Mouse (Mus musculus): ENCODE results near the gene Dctn5. TPM values are rescaled to one million over a fixed set of nuclear protein-coding genes. Genes with fewer than 3 reads are reported as not detected.
A peak's percentile ranks its signal among the peaks of the same experiment; 100 is the strongest.

The Dctn5 gene
- polyA plus RNA-seq, 1 experiment from 2014 or later, result 33.1 TPM

GRCm38 (mm10) chr7:122180720-122181119 is 47.9 kb downstream of the Dctn5 start:
- Histone ChIP-seq H3K9ac (replicated peaks) (no peak overlapping the region), H3K4me3 (ENCODE audit: low read depth, low read length) (no peak overlapping the region), H3K27me3 (ENCODE audit: insufficient read depth, low read length) (no peaks in the 10 kb centered on the region), H3K4me2 (ENCODE audit: low read depth, low read length) (no peak overlapping the region), H3K27ac (ENCODE audit: low read depth) (no peak overlapping the region), H3K9me3 (ENCODE audit: low read length) (no peaks in the 10 kb centered on the region), H3K4me1 (ENCODE audit: insufficient read depth) (no peaks in the 10 kb centered on the region), H3K36me3 (replicated peaks; ENCODE audit: insufficient read depth, low read length) (no peaks in the 10 kb centered on the region)
- TF ChIP-seq CTCF (IDR thresholded peaks at IDR 0.05; ENCODE audit: low read depth), result no peak
- TF ChIP-seq EP300 (IDR thresholded peaks at IDR 0.05; ENCODE audit: low read depth), result no peak
- 70% methylated on average over 7 of the region's 7 CpGs for WGBS (ENCODE audit: insufficient replicate concordance)
- ATAC-seq, result peak; percentile 76
- no peak for DNase-seq

DNA sequence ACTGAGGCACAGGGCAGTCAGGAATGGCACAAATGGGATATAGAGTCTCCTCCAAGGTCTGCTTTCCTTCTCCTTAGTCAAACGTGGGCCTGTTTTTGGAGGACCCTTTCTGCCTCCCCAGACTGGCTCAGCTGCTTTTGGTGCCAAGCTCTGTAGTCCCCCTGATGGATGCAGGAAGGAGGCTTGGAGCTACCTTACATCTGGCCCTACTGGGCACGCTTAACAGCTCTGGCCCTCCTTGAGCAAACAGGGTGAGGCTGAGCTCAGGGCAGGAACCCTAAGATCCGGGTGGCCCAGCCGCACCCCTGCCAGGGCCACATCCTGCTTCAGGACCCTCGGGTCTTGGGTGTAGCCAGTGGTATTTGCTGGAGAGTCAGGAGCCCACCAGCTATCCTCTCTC is 51.7 kb downstream of the Dctn5 start:
- Histone ChIP-seq H3K9me3 (ENCODE audit: low read length) (no peaks in the 10 kb centered on the region), H3K4me2 (ENCODE audit: low read depth, low read length) (no peak overlapping the region), H3K27ac (ENCODE audit: low read depth) (no peak overlapping the region), H3K36me3 (replicated peaks; ENCODE audit: insufficient read depth, low read length) (no peaks in the 10 kb centered on the region), H3K9ac (replicated peaks) (no peak overlapping the region), H3K27me3 (ENCODE audit: insufficient read depth, low read length) (no peaks in the 10 kb centered on the region), H3K4me3 (ENCODE audit: low read depth, low read length) (no peak overlapping the region), H3K4me1 (ENCODE audit: insufficient read depth) (no peaks in the 10 kb centered on the region)
- no peak for TF ChIP-seq EP300 (IDR thresholded peaks at IDR 0.05; ENCODE audit: low read depth)
- ATAC-seq (no peak), DNase-seq (no peak)
- WGBS (ENCODE audit: insufficient replicate concordance), result 62% methylated on average over 5 of the region's 5 CpGs

DNA sequence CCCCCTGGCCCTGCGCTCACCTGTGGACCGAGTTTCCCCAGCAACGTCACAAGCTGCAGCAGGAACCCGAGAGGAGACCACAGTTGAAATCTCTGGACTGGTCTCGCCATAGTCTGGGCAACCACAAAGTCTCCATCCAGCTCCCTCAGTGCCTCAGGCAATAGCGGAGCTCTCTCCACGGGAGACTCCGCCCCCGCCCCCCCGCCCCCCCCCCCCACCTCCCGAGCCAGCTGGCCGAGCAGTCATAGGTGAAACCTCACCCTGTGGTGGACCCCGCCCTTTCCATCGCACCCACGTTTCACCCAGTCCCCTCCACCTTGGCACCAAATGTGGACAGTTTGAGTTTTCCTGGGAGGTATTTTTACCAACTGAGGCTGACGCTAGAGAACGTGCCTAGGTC is 53.2 kb downstream of the Dctn5 start, which contains the start of gene Ern2:
TSS of gene Ern2 (minus strand) at position 165 of the 400 bp plus-strand sequence.
- Histone ChIP-seq H3K36me3 (replicated peaks; ENCODE audit: insufficient read depth, low read length) (no peaks in the 10 kb centered on the region), H3K4me2 (ENCODE audit: low read depth, low read length) (no peak within 1 kb of the TSS), H3K27me3 (ENCODE audit: insufficient read depth, low read length) (no peaks in the 10 kb centered on the region), H3K27ac (ENCODE audit: low read depth) (no peak within 1 kb of the TSS), H3K4me1 (ENCODE audit: insufficient read depth) (no peaks in the 10 kb centered on the region), H3K9ac (replicated peaks) (no peak within 1 kb of the TSS), H3K4me3 (ENCODE audit: low read depth, low read length) (no peak within 1 kb of the TSS), H3K9me3 (ENCODE audit: low read length) (no peaks in the 10 kb centered on the region)
- WGBS (ENCODE audit: insufficient replicate concordance), result 28% methylated on average over 14 of the region's 17 CpGs
- TF ChIP-seq EP300 (IDR thresholded peaks at IDR 0.05; ENCODE audit: low read depth) (no peak), CTCF (IDR thresholded peaks at IDR 0.05; ENCODE audit: low read depth) (no peak)
- ATAC-seq (no peak), DNase-seq (no peak)

DNA sequence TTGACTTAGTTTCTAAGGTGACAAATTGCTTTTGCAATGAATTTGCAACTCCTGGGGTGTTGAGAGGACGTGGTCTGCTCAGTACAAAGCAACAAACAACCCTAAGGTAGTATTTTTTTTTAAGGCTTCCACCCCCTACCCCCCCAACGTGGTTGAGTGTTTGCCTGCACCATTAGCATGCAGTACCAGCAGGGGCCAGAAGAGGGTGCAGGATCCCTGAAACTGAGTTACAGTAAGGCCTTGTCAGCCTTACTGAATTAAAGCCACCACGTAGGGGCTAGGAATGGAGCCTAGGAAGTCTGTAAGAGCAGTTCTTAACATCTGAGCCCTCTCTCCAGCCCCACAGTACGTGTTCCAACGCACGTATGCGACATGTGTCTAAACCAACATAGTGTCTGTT is 56.6 kb downstream of the Dctn5 start:
- no peak overlapping the region for H3K4me3 ChIP-seq (ENCODE audit: low read depth, low read length)
- H3K27me3 ChIP-seq (ENCODE audit: insufficient read depth, low read length), result no peaks in the 10 kb centered on the region
- no peaks in the 10 kb centered on the region for H3K9me3 ChIP-seq (ENCODE audit: low read length)
- H3K36me3 ChIP-seq (replicated peaks; ENCODE audit: insufficient read depth, low read length), result no peaks in the 10 kb centered on the region
- H3K9ac ChIP-seq (replicated peaks), result no peak overlapping the region
- H3K4me1 ChIP-seq (ENCODE audit: insufficient read depth), result no peaks in the 10 kb centered on the region
- no peak for ATAC-seq
- TF ChIP-seq EP300 (IDR thresholded peaks at IDR 0.05; ENCODE audit: low read depth) (no peak), CTCF (IDR thresholded peaks at IDR 0.05; ENCODE audit: low read depth) (peak; percentile 90)
- H3K27ac ChIP-seq (ENCODE audit: low read depth), result no peak overlapping the region
- no peak overlapping the region for H3K4me2 ChIP-seq (ENCODE audit: low read depth, low read length)
- WGBS (ENCODE audit: insufficient replicate concordance), result 29% methylated on average over 7 of the region's 7 CpGs
- peak; percentile 79 for DNase-seq

- H3K9ac ChIP-seq (replicated peaks), result no peak overlapping the region
- DNase-seq (no peak), ATAC-seq (no peak)
- TF ChIP-seq CTCF (IDR thresholded peaks at IDR 0.05; ENCODE audit: low read depth) (no peak), EP300 (IDR thresholded peaks at IDR 0.05; ENCODE audit: low read depth) (no peak)
- no peak overlapping the region for H3K27ac ChIP-seq (ENCODE audit: low read depth)
- no peaks in the 10 kb centered on the region for H3K27me3 ChIP-seq (ENCODE audit: insufficient read depth, low read length)
- no peaks in the 10 kb centered on the region for H3K4me1 ChIP-seq (ENCODE audit: insufficient read depth)
- no peaks in the 10 kb centered on the region for H3K9me3 ChIP-seq (ENCODE audit: low read length)
- 74% methylated on average over 10 of the region's 10 CpGs for WGBS (ENCODE audit: insufficient replicate concordance)
- no peak overlapping the region for H3K4me2 ChIP-seq (ENCODE audit: low read depth, low read length)
- H3K4me3 ChIP-seq (ENCODE audit: low read depth, low read length), result no peak overlapping the region
- no peaks in the 10 kb centered on the region for H3K36me3 ChIP-seq (replicated peaks; ENCODE audit: insufficient read depth, low read length)
Measured at GRCm38 (mm10) chr7:122191097-122191496, 58.3 kb downstream of the Dctn5 start.

DNA sequence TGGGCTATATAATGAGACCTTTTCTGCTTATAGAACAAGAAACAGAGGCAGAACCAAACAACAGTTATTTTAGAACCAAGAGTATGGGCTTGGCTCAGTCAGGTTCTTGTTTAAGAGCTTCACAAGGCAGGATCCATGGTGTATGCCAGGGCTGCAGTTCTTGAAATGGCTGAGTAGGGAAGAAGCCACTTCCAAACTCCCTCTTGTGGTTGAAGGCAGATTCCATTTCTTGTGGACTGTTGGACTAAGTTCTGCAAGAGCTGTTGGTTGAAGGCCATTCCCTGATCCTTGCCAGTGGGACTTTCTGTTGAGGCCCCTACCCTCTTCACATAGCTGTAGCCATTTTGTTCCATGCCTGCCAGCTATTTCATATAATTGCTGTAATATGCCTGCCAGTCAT is 61.1 kb downstream of the Dctn5 start:
- Histone ChIP-seq H3K4me1 (ENCODE audit: insufficient read depth) (no peaks in the 10 kb centered on the region), H3K9me3 (ENCODE audit: low read length) (no peaks in the 10 kb centered on the region), H3K4me3 (ENCODE audit: low read depth, low read length) (no peak overlapping the region), H3K4me2 (ENCODE audit: low read depth, low read length) (no peak overlapping the region), H3K27me3 (ENCODE audit: insufficient read depth, low read length) (no peaks in the 10 kb centered on the region), H3K27ac (ENCODE audit: low read depth) (no peak overlapping the region), H3K36me3 (replicated peaks; ENCODE audit: insufficient read depth, low read length) (no peaks in the 10 kb centered on the region), H3K9ac (replicated peaks) (no peak overlapping the region)
- DNase-seq (no peak), ATAC-seq (no peak)
- TF ChIP-seq EP300 (IDR thresholded peaks at IDR 0.05; ENCODE audit: low read depth) (no peak), CTCF (IDR thresholded peaks at IDR 0.05; ENCODE audit: low read depth) (peak; percentile 26; the same call in 1 of the 2 replicates)

- TF ChIP-seq CTCF (IDR thresholded peaks at IDR 0.05; ENCODE audit: low read depth) (no peak), EP300 (IDR thresholded peaks at IDR 0.05; ENCODE audit: low read depth) (no peak)
- H3K4me1 ChIP-seq (ENCODE audit: insufficient read depth), result peaks cover 3% of the 10 kb centered on the region; the same call in 1 of the 2 replicates
- no peaks in the 10 kb centered on the region for H3K27me3 ChIP-seq (ENCODE audit: insufficient read depth, low read length)
- H3K27ac ChIP-seq (ENCODE audit: low read depth), result no peak overlapping the region
- no peak overlapping the region for H3K4me3 ChIP-seq (ENCODE audit: low read depth, low read length)
- ATAC-seq (peak; percentile 91), DNase-seq (peak; percentile 26)
- no peak overlapping the region for H3K9ac ChIP-seq (replicated peaks)
- no peak overlapping the region for H3K4me2 ChIP-seq (ENCODE audit: low read depth, low read length)
- no peaks in the 10 kb centered on the region for H3K36me3 ChIP-seq (replicated peaks; ENCODE audit: insufficient read depth, low read length)
- no peaks in the 10 kb centered on the region for H3K9me3 ChIP-seq (ENCODE audit: low read length)
- 51% methylated on average over 9 of the region's 9 CpGs for WGBS (ENCODE audit: insufficient replicate concordance)
Measured at GRCm38 (mm10) chr7:122196771-122197170, 63.9 kb downstream of the Dctn5 start.

Measured in liver, postnatal 0 days (tissue).